Mouse (Mus musculus) spleen, adult 2 months (tissue): Measurements from ENCODE around the gene Ube2g2. TPM values are rescaled to one million over a fixed set of nuclear protein-coding genes. Genes with fewer than 3 reads are reported as not detected.
"Not testable (repeated sequence)": the region's sequence is repeated elsewhere in the genome, so short reads cannot be mapped to it uniquely, and the experiment has no call there.

Source experiments
- DNase-seq, 2 experiments: peaks; one replicate each; pipeline versions ENCODE4 v3.0.0 to v3.0.0-alpha.2; 2012 to 2021; ENCODE audit warnings: low spot score in 2 of 2, low read depth in 1 of 2
- H3K27ac ChIP-seq: fragments of 200-500 bp; 2 replicates; pipeline ENCODE4 v1.5.1; 2012; ENCODE audit warnings: low read length, inconsistent platforms; ENCODE audit not compliant: insufficient read depth
- H3K27me3 ChIP-seq: fragments of 200-500 bp; 2 replicates; pipeline ENCODE4 v1.6.1; 2012; ENCODE audit warnings: mild to moderate bottlenecking, moderate library complexity, low read length, inconsistent platforms; ENCODE audit not compliant: control insufficient read depth, insufficient read depth
- H3K36me3 ChIP-seq: fragments of 200-500 bp; 2 replicates; pipeline ENCODE4 v1.6.1; 2012; ENCODE audit warnings: mild to moderate bottlenecking, low read length, inconsistent platforms; ENCODE audit not compliant: control insufficient read depth, insufficient read depth
- H3K4me1 ChIP-seq: fragments of 200-500 bp; 2 replicates; pipeline ENCODE4 v1.6.1; 2011; ENCODE audit warnings: inconsistent platforms; ENCODE audit not compliant: control insufficient read depth, insufficient read depth, insufficient read length
- H3K4me3 ChIP-seq: fragments of 200-500 bp; 2 replicates; pipeline ENCODE4 v1.5.1; 2011; ENCODE audit warnings: mild to moderate bottlenecking, inconsistent platforms; ENCODE audit not compliant: insufficient read depth, insufficient read length; ENCODE audit errors: extremely low read depth
- CTCF ChIP-seq: fragments of 200-500 bp; IDR thresholded peaks from 2 replicates; pipeline ENCODE4 v1.5.1; 2011; ENCODE audit warnings: mild to moderate bottlenecking, inconsistent platforms; ENCODE audit not compliant: insufficient read depth, insufficient read length, insufficient replicate concordance; ENCODE audit errors: extremely low read depth
- POLR2A ChIP-seq: fragments of 200-500 bp; IDR thresholded peaks from 2 replicates; pipeline ENCODE4 v1.6.1; 2011; ENCODE audit warnings: low read depth, low read length, inconsistent platforms
- WGBS: fragments of 180-500 bp; shearing (Covaris S2); methylation state at CpG from one replicate; pipeline ENCODE4 v1.1.7; 2018; 5-methylcytosine and 5-hydroxymethylcytosine counted together
- polyA plus RNA-seq: library from polyadenylated mRNA; depleted of rRNA; stranded (reverse); fragments of >200 nt; gene quantifications from 2 replicates; pipeline ENCODE4 v1.2.3, GENCODE M21; 2012; rRNA removed

Gene Ube2g2
- polyA plus RNA-seq, 1 experiment = 31.4 TPM

DNA sequence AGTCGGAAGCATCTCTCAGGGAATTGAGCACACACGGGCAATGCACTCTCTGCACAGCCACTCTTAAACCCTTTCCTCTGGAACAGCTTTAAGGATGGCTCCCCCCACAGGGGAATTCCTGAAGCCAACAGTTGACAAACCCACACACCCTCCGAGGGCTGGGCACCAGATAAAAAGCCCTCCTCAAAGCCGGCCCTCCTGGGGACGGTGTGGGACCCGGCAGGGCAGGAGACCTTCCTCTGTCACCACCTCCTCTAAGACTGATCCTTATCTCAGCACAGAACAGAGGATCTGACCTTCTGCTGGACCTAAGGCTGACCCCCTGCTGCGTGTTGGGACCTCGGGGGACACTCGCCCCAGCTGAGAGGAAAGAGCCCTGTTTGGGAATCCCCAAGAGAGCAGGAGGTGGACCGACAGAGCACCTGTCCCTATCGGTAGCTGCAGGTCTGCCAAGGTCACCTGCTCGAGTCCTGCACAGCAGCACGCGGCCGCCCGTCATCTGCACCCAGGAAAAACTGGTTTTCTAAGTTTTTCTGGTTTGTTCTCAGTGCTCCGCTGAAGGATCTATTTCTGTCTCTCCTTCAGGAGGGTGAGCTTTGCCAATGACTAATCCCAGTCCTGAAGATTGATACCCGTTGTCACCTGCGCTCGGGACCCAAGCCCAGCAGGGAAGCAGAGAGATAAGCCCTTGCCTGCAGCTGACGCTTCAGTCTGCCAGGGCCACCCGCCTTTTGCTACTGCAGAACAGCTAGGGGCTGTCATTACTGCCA lies 64.0 kb downstream of the Ube2g2 start, which contains the start of gene Tspear:
Gene Tspear (plus strand): TSS at position 675 of the 770 bp plus-strand sequence.
- no peak for DNase-seq
- no peak for TF ChIP-seq CTCF
- H3K36me3 ChIP-seq = no peaks in the 10 kb centered on the region
- no peak within 1 kb of the TSS for H3K4me3 ChIP-seq
- H3K27me3 ChIP-seq = peaks cover 2% of the 10 kb centered on the region; the same call in 1 of the 2 replicates
- WGBS = 17% methylated on average over 22 of the region's 22 CpGs
- no peaks in the 10 kb centered on the region for H3K4me1 ChIP-seq
- no peak within 1 kb of the TSS for H3K27ac ChIP-seq

DNA sequence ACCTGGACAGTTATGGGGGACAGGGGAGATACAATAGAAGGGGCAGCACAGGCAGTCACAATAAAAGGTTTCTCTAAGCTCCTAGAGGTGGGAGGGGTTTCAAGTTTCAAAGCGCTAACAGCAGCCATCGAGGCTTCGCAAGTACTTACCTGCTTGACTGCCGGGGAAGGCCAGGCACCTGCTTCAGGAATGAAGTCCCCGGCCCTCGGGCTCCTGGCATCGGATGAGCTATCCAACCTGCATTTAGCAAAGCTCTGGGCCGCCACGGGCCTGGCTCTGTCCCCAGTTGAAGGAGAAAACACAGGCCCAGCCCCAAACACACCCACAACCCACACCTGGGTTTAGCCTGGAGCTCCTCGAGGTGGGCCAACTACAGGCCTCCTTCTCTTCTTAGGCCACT lies 64.9 kb downstream of the Ube2g2 start:
- Histone ChIP-seq H3K27me3 (peaks cover 2% of the 10 kb centered on the region; the same call in 1 of the 2 replicates), H3K4me3 (no peak overlapping the region), H3K4me1 (no peaks in the 10 kb centered on the region), H3K36me3 (no peaks in the 10 kb centered on the region), H3K27ac (no peak overlapping the region)
- DNase-seq = no peak
- 53% methylated on average over 10 of the region's 10 CpGs for WGBS
- no peak for TF ChIP-seq POLR2A

DNA sequence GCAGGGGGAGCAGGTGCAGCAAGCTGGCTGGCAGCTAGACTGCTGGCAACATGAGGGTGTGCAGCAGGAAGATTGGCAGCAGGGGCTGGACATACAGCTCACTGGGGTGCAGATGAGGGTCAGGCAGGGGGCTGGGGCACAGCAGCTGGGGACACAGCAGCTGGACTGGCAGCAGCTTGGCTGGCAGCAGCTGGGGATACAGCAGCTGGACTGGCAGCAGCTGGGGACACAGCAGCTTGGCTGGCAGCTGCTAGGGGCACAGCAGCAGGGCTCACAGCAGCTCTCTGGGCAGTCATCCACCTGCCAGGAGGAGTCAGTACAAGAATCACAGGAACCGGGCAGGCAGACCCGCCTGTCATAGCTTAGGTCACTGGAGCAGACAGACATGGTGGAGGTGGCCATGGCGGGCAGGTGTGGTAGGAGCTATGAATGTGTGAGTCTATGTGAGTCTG lies 68.3 kb downstream of the Ube2g2 start, which contains the start of gene Gm19402:
Gene Gm19402 (minus strand): TSS at position 402 of the 452 bp plus-strand sequence.
- H3K27ac ChIP-seq, H3K4me3 ChIP-seq, H3K27me3 ChIP-seq, H3K36me3 ChIP-seq, DNase-seq, H3K4me1 ChIP-seq: not testable (repeated sequence)
- 52% methylated on average over 3 of the region's 3 CpGs for WGBS

Other genes starting within 250 kb of the Ube2g2 start
- 2.2 and 2.7 TPM in 2 replicates for gene Adarb1, start 204.0 kb upstream of the Ube2g2 start, polyA plus RNA-seq
- gene Fam207a, start 106.5 kb upstream of the Ube2g2 start, polyA plus RNA-seq = 21.1 and 25.6 TPM in 2 replicates
- 154 and 176 TPM in 2 replicates for gene Itgb2, start 92.0 kb upstream of the Ube2g2 start, polyA plus RNA-seq
- gene Pttg1ip, start 40.6 kb upstream of the Ube2g2 start, polyA plus RNA-seq = 63.4 and 65.3 TPM in 2 replicates
- 131 and 154 TPM in 2 replicates for gene Sumo3, start 16.2 kb upstream of the Ube2g2 start, polyA plus RNA-seq
- not detected in 2 replicates for gene Gm49325, start 16.1 kb upstream of the Ube2g2 start, polyA plus RNA-seq
- 0.55 and 1.1 TPM in 2 replicates for gene Tspear, start 64.3 kb downstream of the Ube2g2 start, polyA plus RNA-seq
- not detected in 2 replicates for gene Gm19402, start 68.5 kb downstream of the Ube2g2 start, polyA plus RNA-seq
- gene Gm9508, start 75.0 kb downstream of the Ube2g2 start, polyA plus RNA-seq = not detected in 2 replicates
- gene Gm10272, start 84.4 kb downstream of the Ube2g2 start, polyA plus RNA-seq = not detected in 2 replicates
- gene Gm10024, start 89.2 kb downstream of the Ube2g2 start, polyA plus RNA-seq = not detected in 2 replicates
- 0.39 TPM in 1 of 2 replicates, not detected in the other for gene Gm10142, start 93.5 kb downstream of the Ube2g2 start, polyA plus RNA-seq
- gene Krtap12-1, start 98.3 kb downstream of the Ube2g2 start, polyA plus RNA-seq = not detected in 2 replicates
- not detected in 2 replicates for gene Gm10100, start 104.2 kb downstream of the Ube2g2 start, polyA plus RNA-seq
- not detected in 2 replicates for gene Gm18596, start 120.4 kb downstream of the Ube2g2 start, polyA plus RNA-seq
- not detected in 2 replicates for gene Gm9736, start 129.1 kb downstream of the Ube2g2 start, polyA plus RNA-seq
- not detected in 2 replicates for gene Gm3233, start 137.4 kb downstream of the Ube2g2 start, polyA plus RNA-seq
- gene Gm3238, start 149.1 kb downstream of the Ube2g2 start, polyA plus RNA-seq = not detected in 2 replicates
- gene Gm7138, start 154.7 kb downstream of the Ube2g2 start, polyA plus RNA-seq = not detected in 2 replicates
- gene Gm3250, start 160.3 kb downstream of the Ube2g2 start, polyA plus RNA-seq = not detected in 2 replicates
- not detected in 2 replicates for gene Gm7137, start 165.9 kb downstream of the Ube2g2 start, polyA plus RNA-seq
- gene Gm9639, start 172.8 kb downstream of the Ube2g2 start, polyA plus RNA-seq = not detected in 2 replicates
- not detected in 2 replicates for gene Gm19668, start 176.9 kb downstream of the Ube2g2 start, polyA plus RNA-seq
- gene Gm9507, start 189.6 kb downstream of the Ube2g2 start, polyA plus RNA-seq = not detected in 2 replicates
- gene Gm2696, start 192.4 kb downstream of the Ube2g2 start, polyA plus RNA-seq = not detected in 2 replicates
- not detected in 2 replicates for gene Krtap10-4, start 204.8 kb downstream of the Ube2g2 start, polyA plus RNA-seq
- not detected in 2 replicates for gene Krtap10-10, start 213.7 kb downstream of the Ube2g2 start, polyA plus RNA-seq
- not detected in 2 replicates for gene Gm36176, start 224.5 kb downstream of the Ube2g2 start, polyA plus RNA-seq
- gene Gm10318, start 230.6 kb downstream of the Ube2g2 start, polyA plus RNA-seq = not detected in 2 replicates
- gene Gm3285, start 239.7 kb downstream of the Ube2g2 start, polyA plus RNA-seq = 0.09 TPM in 1 of 2 replicates, not detected in the other